Comparison of ENCODE assay signal across 19 mouse cellular contexts in the genomic region with DNA sequence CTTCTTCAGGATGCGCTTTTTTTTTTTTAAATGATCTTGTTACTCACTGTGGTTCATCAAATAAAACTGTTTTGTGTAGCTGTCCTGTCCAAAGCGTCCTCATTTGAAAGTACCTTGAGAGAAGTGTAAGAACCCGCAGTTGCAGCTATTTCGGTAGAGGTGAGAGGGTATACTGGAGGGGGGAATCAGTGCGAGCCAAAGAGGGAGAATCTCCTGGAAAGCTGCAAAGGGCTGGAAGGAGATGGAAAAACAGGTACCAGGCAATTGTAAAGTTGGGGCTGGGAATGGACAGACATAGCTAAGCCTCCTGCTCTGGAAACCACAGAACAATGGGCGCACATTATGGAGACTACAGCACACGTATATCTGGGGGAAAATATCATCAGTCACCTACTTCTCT. TPM values are rescaled to one million over a fixed set of nuclear protein-coding genes. Genes with fewer than 3 reads are reported as not detected.
A peak's percentile ranks its signal among the peaks of the same experiment; 100 is the strongest.
DNase-seq lines count a peak whose midpoint lies in the region; ATAC-seq lines count a peak whose summit lies in the region.
"Had no signal": no experiment of that assay in that cellular context is flagged by ENCODE, and none has a peak within 500 bp of the region (broad histone marks: within the 10 kb centered on the region; RNA-seq: fewer than 3 reads in every experiment).

No protein-coding gene starts in this region.

- peaks cover 3% of the 10 kb centered on the region; the same call in 1 of the 2 replicates for H3K27me3 ChIP-seq in heart, embryonic 11.5 days (ENCODE audit: control insufficient read depth, insufficient read depth, low read length)
- 0 out of 2 replicates have a peak, but pooled peaks cover 9% of the 10 kb centered on the region for H3K27me3 ChIP-seq in kidney, embryonic 15.5 days
- H3K27me3 ChIP-seq in neural tube, embryonic 13.5 days = no peaks in the 10 kb centered on the region
- H3K27me3 ChIP-seq: midbrain, embryonic 15.5 days had no signal

- H3K4me2 ChIP-seq in heart, embryonic 11.5 days = no peak overlapping the region; the same call in 1 of the 2 replicates
- H3K4me2 ChIP-seq in kidney, embryonic 15.5 days = peak overlapping the region; percentile 33
- 0 out of 2 replicates have a peak overlapping the region, but pooled peaks have one; percentile 3 for H3K4me2 ChIP-seq in neural tube, embryonic 13.5 days
- H3K4me2 ChIP-seq: liver, embryonic 11.5 days; midbrain, embryonic 15.5 days had no signal

- H3K4me1 ChIP-seq in heart, embryonic 11.5 days (ENCODE audit: control insufficient read depth, insufficient read depth, low read length) = peaks cover 8% of the 10 kb centered on the region
- H3K4me1 ChIP-seq in kidney, embryonic 15.5 days = no peaks in the 10 kb centered on the region
- H3K4me1 ChIP-seq in neural tube, embryonic 13.5 days (replicated peaks) = no peaks in the 10 kb centered on the region

- ATAC-seq in heart, embryonic 11.5 days (replicated peaks; ENCODE audit: insufficient number of reproducible peaks, low FRiP score, low TSS enrichment) = no peak
- ATAC-seq in kidney, embryonic 15.5 days (replicated peaks; ENCODE audit: low FRiP score) = no peak
- no peak for ATAC-seq in neural tube, embryonic 13.5 days (ENCODE audit: low read depth)
- ATAC-seq: midbrain, embryonic 15.5 days; Patski had no signal

- no peaks in the 10 kb centered on the region for H3K9me3 ChIP-seq in heart, embryonic 11.5 days (replicated peaks; ENCODE audit: control insufficient read depth, low read length)
- no peaks in the 10 kb centered on the region for H3K9me3 ChIP-seq in kidney, embryonic 15.5 days (replicated peaks)
- no peaks in the 10 kb centered on the region for H3K9me3 ChIP-seq in neural tube, embryonic 13.5 days
- H3K9me3 ChIP-seq: midbrain, embryonic 15.5 days had no signal

- no peak overlapping the region for H3K9ac ChIP-seq in heart, embryonic 11.5 days (ENCODE audit: low read depth, low read length)
- no peak overlapping the region for H3K9ac ChIP-seq in kidney, embryonic 15.5 days
- no peak overlapping the region for H3K9ac ChIP-seq in neural tube, embryonic 13.5 days
- H3K9ac ChIP-seq: hindbrain, embryonic 14.5 days; midbrain, embryonic 15.5 days had no signal

- WGBS in heart, embryonic 11.5 days (ENCODE audit: insufficient replicate concordance) = 26% methylated on average over 7 of the region's 7 CpGs
- WGBS in kidney, embryonic 15.5 days = 76% methylated on average over 7 of the region's 7 CpGs
- 78% methylated on average over 7 of the region's 7 CpGs for WGBS in neural tube, embryonic 13.5 days

- H3K27ac ChIP-seq in heart, embryonic 11.5 days (ENCODE audit: low read depth, low read length) = 0 out of 2 replicates have a peak overlapping the region, but pooled peaks have one; percentile 25
- peak overlapping the region; percentile 48; the same call in 1 of the 2 replicates for H3K27ac ChIP-seq in kidney, embryonic 15.5 days
- H3K27ac ChIP-seq in neural tube, embryonic 13.5 days (replicated peaks) = no peak overlapping the region
- H3K27ac ChIP-seq: hindbrain, embryonic 14.5 days; midbrain, embryonic 15.5 days had no signal

- no peak for DNase-seq in heart, adult 18-20 months
- no peak for DNase-seq in kidney, postnatal 14 days
- no peak for DNase-seq in neural tube, embryonic 10.5 days (ENCODE audit: extremely low spot score, low spot score)
- no peak for DNase-seq in thymus, postnatal 10 days (ENCODE audit: low spot score in 2 of 2)
- no peak for DNase-seq in left cerebral cortex, postnatal 36 days (ENCODE audit: low spot score in 2 of 2)
- DNase-seq: B cell, adult 2 months; cerebellum, adult 11 months; cerebellum, postnatal 25 days; gastrocnemius, postnatal 36 days; kidney, postnatal 10 days; right cerebral cortex, postnatal 14 days had no signal

- H3K36me3 ChIP-seq in heart, embryonic 11.5 days (ENCODE audit: control insufficient read depth, insufficient read depth, low read length) = no peaks in the 10 kb centered on the region
- no peaks in the 10 kb centered on the region for H3K36me3 ChIP-seq in kidney, embryonic 15.5 days
- H3K36me3 ChIP-seq in neural tube, embryonic 13.5 days = no peaks in the 10 kb centered on the region
- H3K36me3 ChIP-seq: midbrain, embryonic 15.5 days had no signal

- intact Hi-C loops in left cerebral cortex, postnatal 36 days (cut with DNase I) = no loop called here

- H3K4me3 ChIP-seq in heart, embryonic 11.5 days (ENCODE audit: low read depth, low read length) = no peak overlapping the region
- H3K4me3 ChIP-seq in kidney, embryonic 15.5 days (replicated peaks) = peak overlapping the region; percentile 36
- H3K4me3 ChIP-seq in neural tube, embryonic 13.5 days = peak overlapping the region; percentile 22; the same call in 1 of the 2 replicates
- H3K4me3 ChIP-seq: midbrain, embryonic 15.5 days had no signal

RNA-seq across cellular contexts. Expression of gene Aplnr, which starts 3.8 kb away (rescaled TPM):
- 8.9 and 9.7 TPM in 2 replicates for polyA plus RNA-seq in heart, embryonic 11.5 days (2014; fragmentation: Nextera tagmentation; extraction: Ambion mirVana)
- 10 to 100 TPM in 1 of 2 experiments, 1 to 10 TPM in 1; 5.7 to 11.3 TPM for total RNA-seq in heart, adult 18-20 months (2021)
- polyA plus RNA-seq in kidney, embryonic 15.5 days (2015; fragmentation: Nextera tagmentation; extraction: Ambion mirVana) = 94.6 and 104 TPM in 2 replicates
- 41.2 and 43.7 TPM in 2 replicates for polyA plus RNA-seq in neural tube, embryonic 13.5 days (2015; fragmentation: Nextera tagmentation; extraction: Ambion mirVana)
- 1 to 10 TPM in 1 of 2 experiments, under 1 TPM in 1; 1.00 to 1.1 TPM for total RNA-seq in left cerebral cortex, postnatal 36 days (2021)

RNA-seq across cellular contexts. Expression of gene Lrrc55, which starts 57.2 kb away (rescaled TPM):
- 0.07 and 0.24 TPM in 2 replicates for polyA plus RNA-seq in heart, embryonic 11.5 days (2014; fragmentation: Nextera tagmentation; extraction: Ambion mirVana)
- 1 to 10 TPM; 1.2 to 1.5 TPM for total RNA-seq in heart, adult 18-20 months (2021)
- 0.40 and 0.65 TPM in 2 replicates for polyA plus RNA-seq in kidney, embryonic 15.5 days (2015; fragmentation: Nextera tagmentation; extraction: Ambion mirVana)
- polyA plus RNA-seq in neural tube, embryonic 13.5 days (2015; fragmentation: Nextera tagmentation; extraction: Ambion mirVana) = 5.1 and 5.6 TPM in 2 replicates
- total RNA-seq in left cerebral cortex, postnatal 36 days (2021) = 10 to 100 TPM; 33.8 to 37.0 TPM
- total RNA-seq: megakaryocyte progenitor cell, adult 5-6 weeks had no signal
